Mouse (Mus musculus) Muller cell, postnatal 12 days (primary cell): ENCODE measurements around the gene Pgam5.

Source experiments
- DNase-seq: peaks from one replicate; pipeline ENCODE4 v3.0.0-alpha.2; 2015; ENCODE audit errors: inconsistent ontology term

The Pgam5 gene

GRCm38 (mm10) chr5:110230401-110230779 is 39.3 kb downstream of the Pgam5 start:
- no peak for DNase-seq

GRCm38 (mm10) chr5:110227336-110227883 is 42.3 kb downstream of the Pgam5 start:
- DNase-seq: no peak

DNA sequence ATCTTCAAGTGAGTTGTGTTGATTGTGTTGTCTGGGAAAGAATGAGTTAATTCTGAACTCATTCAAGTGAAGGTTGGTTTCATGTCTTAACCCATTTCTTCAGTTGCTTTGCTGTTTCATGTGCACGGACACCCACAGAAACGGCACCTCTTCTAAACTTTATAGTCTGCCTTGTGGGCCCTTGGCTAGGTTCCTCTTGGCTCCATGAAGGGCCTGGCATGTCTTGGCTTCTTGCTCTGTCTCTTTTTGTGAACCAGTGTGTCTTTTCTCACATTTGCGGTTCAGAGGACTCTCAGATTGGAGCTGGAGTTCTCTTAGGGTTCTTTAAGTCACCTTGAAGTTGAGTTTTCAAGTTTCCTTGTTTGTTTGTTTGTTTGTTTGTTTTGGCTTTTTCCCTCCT is 44.7 kb downstream of the Pgam5 start:
- no peak for DNase-seq

GRCm38 (mm10) chr5:110222757-110223156 is 47.0 kb downstream of the Pgam5 start:
- DNase-seq: no peak

GRCm38 (mm10) chr5:110220331-110220730 is 49.4 kb downstream of the Pgam5 start:
- no peak for DNase-seq

GRCm38 (mm10) chr5:110216780-110217179 is 52.9 kb downstream of the Pgam5 start:
- DNase-seq: no peak

GRCm38 (mm10) chr5:110211312-110211711 is 58.4 kb downstream of the Pgam5 start:
- no peak for DNase-seq
